9 mouse cellular contexts compared by ENCODE assay signal in the genomic region with DNA sequence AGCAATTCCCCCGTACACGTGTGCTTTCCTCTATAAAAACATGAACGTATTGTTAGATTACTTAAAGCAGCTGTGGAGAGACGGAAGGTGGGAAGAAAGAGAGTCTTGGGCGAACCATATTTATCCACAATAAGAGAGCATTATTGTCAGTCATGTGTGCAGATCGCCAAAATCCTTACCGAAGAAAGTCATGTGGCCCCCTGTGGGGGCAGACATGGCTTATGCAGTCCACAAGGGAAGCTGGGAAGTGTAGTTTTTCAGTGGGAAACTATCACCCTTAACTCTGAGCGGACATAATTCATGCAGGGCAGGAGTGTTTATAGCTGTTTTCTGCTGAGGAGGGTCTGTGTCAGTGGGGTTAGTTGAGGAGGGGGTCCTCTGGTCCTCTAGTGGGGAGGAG.
DNase-seq lines count a peak whose midpoint lies in the region; ATAC-seq and TF ChIP-seq lines count a peak whose summit lies in the region.
"Had no signal": no experiment of that assay in that cellular context is flagged by ENCODE, and none has a peak within 500 bp of the region (broad histone marks: within the 10 kb centered on the region; RNA-seq: fewer than 3 reads in every experiment).

No protein-coding gene starts in this region.

- no peaks in the 10 kb centered on the region for H3K36me3 ChIP-seq in hindbrain, postnatal 0 days (ENCODE audit: insufficient read depth, low read length)
- no peaks in the 10 kb centered on the region for H3K36me3 ChIP-seq in hindbrain, embryonic 10.5 days
- no peaks in the 10 kb centered on the region for H3K36me3 ChIP-seq in limb, embryonic 15.5 days
- no peaks in the 10 kb centered on the region for H3K36me3 ChIP-seq in liver, postnatal 0 days (replicated peaks; ENCODE audit: insufficient read depth, low read length)

- H3K9ac ChIP-seq in hindbrain, postnatal 0 days (replicated peaks; ENCODE audit: low read length): no peak overlapping the region
- no peak overlapping the region for H3K9ac ChIP-seq in limb, embryonic 15.5 days
- H3K9ac ChIP-seq in liver, postnatal 0 days (replicated peaks): no peak overlapping the region

- H3K27ac ChIP-seq in hindbrain, postnatal 0 days: no peak overlapping the region
- no peak overlapping the region for H3K27ac ChIP-seq in hindbrain, embryonic 10.5 days
- no peak overlapping the region for H3K27ac ChIP-seq in cortical plate, adult 2 months (ENCODE audit: insufficient read depth, low read length)
- peak overlapping the region; percentile 80 for H3K27ac ChIP-seq in limb, embryonic 15.5 days
- no peak overlapping the region for H3K27ac ChIP-seq in liver, postnatal 0 days (ENCODE audit: low read depth)

- peak; percentile 67 for ATAC-seq in hindbrain, postnatal 0 days
- 0 out of 2 replicates have a peak, but pooled peaks have one; percentile 16 for ATAC-seq in limb, embryonic 15.5 days (ENCODE audit: insufficient number of reproducible peaks, low FRiP score, low TSS enrichment, low read depth)
- ATAC-seq in liver, postnatal 0 days: no peak

- no peak overlapping the region for H3K4me2 ChIP-seq in hindbrain, postnatal 0 days (ENCODE audit: low read depth, low read length)
- peak overlapping the region; percentile 37 for H3K4me2 ChIP-seq in limb, embryonic 15.5 days
- no peak overlapping the region for H3K4me2 ChIP-seq in liver, postnatal 0 days (ENCODE audit: low read depth, low read length)

- no peaks in the 10 kb centered on the region for H3K27me3 ChIP-seq in hindbrain, postnatal 0 days (ENCODE audit: insufficient read depth, low read length)
- H3K27me3 ChIP-seq in hindbrain, embryonic 10.5 days (ENCODE audit: insufficient read depth, poor library complexity, severe bottlenecking): no peaks in the 10 kb centered on the region
- no peaks in the 10 kb centered on the region for H3K27me3 ChIP-seq in limb, embryonic 15.5 days
- H3K27me3 ChIP-seq in liver, postnatal 0 days (ENCODE audit: insufficient read depth, low read length): no peaks in the 10 kb centered on the region

- TF ChIP-seq CTCF in hindbrain, postnatal 0 days (IDR thresholded peaks at IDR 0.05; ENCODE audit: low read depth): no peak
- no peak for TF ChIP-seq CTCF in cortical plate, adult 2 months (IDR thresholded peaks at IDR 0.05; ENCODE audit: extremely low read depth, insufficient read depth, low read length)
- TF ChIP-seq CTCF in liver, postnatal 0 days (IDR thresholded peaks at IDR 0.05; ENCODE audit: low read depth): no peak

- H3K4me1 ChIP-seq in hindbrain, postnatal 0 days (ENCODE audit: insufficient read depth, low read length): no peaks in the 10 kb centered on the region
- peaks cover 26% of the 10 kb centered on the region for H3K4me1 ChIP-seq in hindbrain, embryonic 10.5 days (replicated peaks)
- H3K4me1 ChIP-seq in cortical plate, adult 2 months (ENCODE audit: control insufficient read depth, insufficient read depth, low read length): no peaks in the 10 kb centered on the region
- H3K4me1 ChIP-seq in limb, embryonic 15.5 days: peaks cover 47% of the 10 kb centered on the region
- no peaks in the 10 kb centered on the region for H3K4me1 ChIP-seq in liver, postnatal 0 days (ENCODE audit: insufficient read depth)

- peak; percentile 45 for DNase-seq in hindbrain, postnatal 0 days (ENCODE audit: low spot score)
- DNase-seq in hindbrain, embryonic 10.5 days (ENCODE audit: low spot score): no peak
- DNase-seq in frontal cortex, postnatal 10 days (ENCODE audit: low spot score in 2 of 2): peak; percentile 18 to 22
- no peak for DNase-seq in urinary bladder, postnatal 36 days (ENCODE audit: low spot score in 2 of 2)
- no peak for DNase-seq in liver
- no peak for DNase-seq in liver, postnatal 0 days
- DNase-seq: lung, postnatal 4 days had no signal

- WGBS in hindbrain, postnatal 0 days: 63% methylated on average over 8 of the region's 8 CpGs
- 75% methylated on average over 8 of the region's 8 CpGs for WGBS in hindbrain, embryonic 10.5 days
- 27% methylated on average over 8 of the region's 8 CpGs for WGBS in limb, embryonic 15.5 days
- 71% methylated on average over 8 of the region's 8 CpGs for WGBS in liver, postnatal 0 days (ENCODE audit: insufficient replicate concordance)

- H3K4me3 ChIP-seq in hindbrain, postnatal 0 days (ENCODE audit: low read length): no peak overlapping the region
- H3K4me3 ChIP-seq in hindbrain, embryonic 10.5 days: no peak overlapping the region
- peak overlapping the region; percentile 26; the same call in 1 of the 2 replicates for H3K4me3 ChIP-seq in cortical plate, adult 2 months (ENCODE audit: insufficient read depth, low read length)
- peak overlapping the region; percentile 25 for H3K4me3 ChIP-seq in limb, embryonic 15.5 days
- no peak overlapping the region for H3K4me3 ChIP-seq in liver, postnatal 0 days (ENCODE audit: low read depth, low read length)

- H3K9me3 ChIP-seq in hindbrain, postnatal 0 days (ENCODE audit: low read length): no peaks in the 10 kb centered on the region; the same call in 1 of the 2 replicates
- H3K9me3 ChIP-seq in hindbrain, embryonic 10.5 days: peaks cover 3% of the 10 kb centered on the region; the same call in 1 of the 2 replicates
- no peaks in the 10 kb centered on the region for H3K9me3 ChIP-seq in limb, embryonic 15.5 days
- H3K9me3 ChIP-seq in liver, postnatal 0 days (ENCODE audit: low read length): no peaks in the 10 kb centered on the region

- 0 out of 2 replicates have a peak, but pooled peaks have one; percentile 25 for TF ChIP-seq POLR2A in cortical plate, adult 2 months (IDR thresholded peaks at IDR 0.05; ENCODE audit: extremely low read depth, insufficient read depth, low read length)

- no peak for TF ChIP-seq EP300 in liver, postnatal 0 days (IDR thresholded peaks at IDR 0.05; ENCODE audit: low read depth)

Comparison
In these comparisons a context has a peak if more than half of its experiments do, and no peak if none do; other contexts are left out.
1. DNase-seq: peak in hindbrain, postnatal 0 days (single experiment) and frontal cortex, postnatal 10 days (2 of 2); none in hindbrain, embryonic 10.5 days (single experiment), urinary bladder, postnatal 36 days (0 of 2), liver (single experiment) and liver, postnatal 0 days (single experiment).
2. H3K4me3 ChIP-seq: peak in cortical plate, adult 2 months (single experiment) and limb, embryonic 15.5 days (single experiment); none in hindbrain, postnatal 0 days (single experiment), hindbrain, embryonic 10.5 days (single experiment) and liver, postnatal 0 days (single experiment).